Mouse (Mus musculus) heart, embryonic 11.5 days (tissue): ENCODE results near the gene Trmt112. TPM values are rescaled to one million over a fixed set of nuclear protein-coding genes. Genes with fewer than 3 reads are reported as not detected.
A peak's percentile ranks its signal among the peaks of the same experiment; 100 is the strongest.

ENCODE experiments used
- ATAC-seq: fragments of 200-750 bp; cut with Nextera tagmentation; replicated peaks from 2 replicates; pipeline ENCODE4 v1.8.0; 2017; ENCODE audit warnings: moderate library complexity; ENCODE audit not compliant: insufficient number of reproducible peaks, low FRiP score, low TSS enrichment
- H3K27ac ChIP-seq: fragments of 300-500 bp; sonication (generic); 2 replicates; pipeline ENCODE4 v1.5.1; 2014; ENCODE audit warnings: mild to moderate bottlenecking, low read depth, low read length
- H3K27me3 ChIP-seq: fragments of 300-500 bp; sonication (generic); 2 replicates; pipeline ENCODE4 v1.6.1; 2014; ENCODE audit warnings: mild to moderate bottlenecking, low read length, mixed read lengths; ENCODE audit not compliant: control insufficient read depth, insufficient read depth
- H3K36me3 ChIP-seq: fragments of 300-500 bp; sonication (generic); 2 replicates; pipeline ENCODE4 v1.6.1; 2014; ENCODE audit warnings: mild to moderate bottlenecking, low read length, moderate library complexity, mixed read lengths; ENCODE audit not compliant: control insufficient read depth, insufficient read depth
- H3K4me1 ChIP-seq: fragments of 300-500 bp; sonication (generic); 2 replicates; pipeline ENCODE4 v1.6.1; 2014; ENCODE audit warnings: low read length; ENCODE audit not compliant: control insufficient read depth, insufficient read depth
- H3K4me2 ChIP-seq: fragments of 300-500 bp; sonication (generic); 2 replicates; pipeline ENCODE4 v1.6.1; 2014; ENCODE audit warnings: mild to moderate bottlenecking, moderate library complexity
- H3K4me3 ChIP-seq: fragments of 300-500 bp; sonication (generic); 2 replicates; pipeline ENCODE4 v1.5.1; 2014; ENCODE audit warnings: low read depth, low read length
- H3K9ac ChIP-seq: fragments of 300-500 bp; sonication (generic); 2 replicates; pipeline ENCODE4 v1.6.1; 2014; ENCODE audit warnings: mild to moderate bottlenecking, low read depth, low read length, moderate library complexity
- H3K9me3 ChIP-seq: fragments of 300-500 bp; sonication (generic); replicated peaks from 2 replicates; pipeline ENCODE4 v1.6.1; 2016; ENCODE audit warnings: low read length; ENCODE audit not compliant: control insufficient read depth
- WGBS: fragments of 180-500 bp; shearing (Covaris S2); extraction: QIAGEN DNeasy Blood & Tissue Kit; methylation state at CpG from one replicate; pipeline ENCODE4 v1.1.7; 2014; ENCODE audit not compliant: insufficient replicate concordance; 5-methylcytosine and 5-hydroxymethylcytosine counted together
- polyA plus RNA-seq: library from polyadenylated mRNA; unstranded; fragments of >200 nt; fragmentation: Nextera tagmentation; extraction: Ambion mirVana; gene quantifications from 2 replicates; pipeline ENCODE4 v1.2.1, GENCODE M21; 2014

Gene Trmt112
- polyA plus RNA-seq, 1 experiment from 2014 or later, result 97.8 TPM

DNA sequence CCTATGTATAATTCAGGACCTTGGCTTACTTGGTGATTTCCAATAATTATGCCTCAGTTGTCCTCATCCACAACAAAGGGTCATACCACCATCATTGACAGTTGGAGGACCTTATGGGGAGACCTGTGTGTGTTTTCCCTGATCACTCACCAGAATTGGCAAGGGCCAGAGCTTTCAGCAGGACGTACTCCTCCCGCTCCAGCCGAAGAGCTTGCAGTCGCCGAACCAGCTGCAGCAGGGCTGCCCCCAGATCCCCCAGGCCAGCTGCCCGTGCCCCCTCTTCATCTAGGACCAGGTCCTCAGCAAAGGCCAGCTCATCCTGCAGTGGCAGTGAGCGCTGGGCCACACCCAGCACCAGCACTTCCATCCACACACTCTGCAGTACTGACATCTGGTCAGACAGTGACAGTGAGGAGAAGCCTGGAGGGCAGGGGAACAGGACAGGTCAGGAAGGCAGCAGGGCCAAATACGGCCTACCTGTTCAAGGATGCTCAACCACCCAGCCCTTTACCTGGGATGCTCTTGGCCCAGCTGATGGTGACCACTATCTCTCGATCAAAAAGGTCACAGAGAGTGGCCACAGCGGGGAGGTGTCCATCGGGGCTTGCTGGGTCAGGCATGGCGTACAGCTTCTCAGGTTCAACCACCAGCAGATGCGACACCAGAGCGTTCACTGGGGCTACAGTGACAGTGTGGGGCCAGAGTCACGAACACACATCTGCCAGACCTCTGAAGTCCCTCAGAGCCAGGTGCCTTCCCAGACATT is 2.9 kb downstream of the Trmt112 start:
- Histone ChIP-seq H3K27ac (no peak overlapping the region), H3K9ac (no peak overlapping the region), H3K4me1 (peaks cover 28% of the 10 kb centered on the region), H3K27me3 (no peaks in the 10 kb centered on the region), H3K36me3 (peaks cover 27% of the 10 kb centered on the region), H3K9me3 (no peaks in the 10 kb centered on the region), H3K4me3 (no peak overlapping the region), H3K4me2 (no peak overlapping the region)
- no peak for ATAC-seq
- 90% methylated on average over 15 of the region's 15 CpGs for WGBS

DNA sequence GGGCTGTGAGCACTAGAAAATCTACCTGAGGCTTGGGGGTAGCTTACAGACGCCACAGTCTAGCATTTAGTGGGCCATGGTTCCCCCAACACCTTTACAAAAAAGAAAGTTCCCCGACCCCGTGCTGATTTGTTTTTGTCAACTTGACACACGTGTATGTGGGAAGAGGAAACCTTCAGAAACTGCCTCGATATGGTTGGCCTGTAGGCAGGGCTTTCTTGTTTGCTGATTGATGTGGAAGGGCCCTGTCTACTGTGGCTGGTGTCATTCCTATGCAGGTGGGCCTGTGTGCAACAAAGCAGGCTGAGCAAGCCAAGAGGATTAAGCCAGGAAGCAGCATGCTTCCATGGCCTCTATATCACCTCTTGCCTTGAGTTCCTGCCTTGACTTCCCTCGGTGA is 3.5 kb downstream of the Trmt112 start:
- Histone ChIP-seq H3K4me3 (no peak overlapping the region), H3K27me3 (no peaks in the 10 kb centered on the region), H3K36me3 (peaks cover 27% of the 10 kb centered on the region), H3K4me1 (peaks cover 26% of the 10 kb centered on the region), H3K9me3 (no peaks in the 10 kb centered on the region), H3K27ac (no peak overlapping the region), H3K4me2 (no peak overlapping the region), H3K9ac (no peak overlapping the region)
- no peak for ATAC-seq
- 79% methylated on average over 6 of the region's 6 CpGs for WGBS

DNA sequence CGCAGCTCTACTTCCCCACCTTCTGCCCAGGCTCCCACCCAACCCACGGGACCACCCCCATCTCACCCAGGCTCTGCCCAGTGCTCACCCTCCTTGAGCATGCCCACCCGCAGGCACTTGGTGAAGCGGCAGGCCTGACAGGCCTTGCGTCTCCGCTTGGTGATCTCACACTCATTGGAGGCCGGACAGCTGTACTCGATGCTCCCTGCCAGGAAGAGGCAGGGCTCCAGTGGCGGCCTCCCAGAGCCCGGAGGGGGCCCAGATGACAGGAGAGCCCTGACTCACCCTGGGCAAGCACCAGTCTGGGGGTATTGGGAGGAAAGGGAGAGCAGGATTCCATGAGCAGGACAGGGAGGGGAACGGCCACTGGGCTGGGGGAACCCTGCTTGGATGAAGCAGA is 4.5 kb downstream of the Trmt112 start:
- peaks cover 27% of the 10 kb centered on the region for H3K36me3 ChIP-seq
- no peak overlapping the region for H3K4me3 ChIP-seq
- H3K4me1 ChIP-seq, result peaks cover 19% of the 10 kb centered on the region
- H3K9ac ChIP-seq, result no peak overlapping the region
- H3K4me2 ChIP-seq, result no peak overlapping the region
- WGBS, result 78% methylated on average over 11 of the region's 11 CpGs
- H3K27ac ChIP-seq, result no peak overlapping the region
- no peak for ATAC-seq
- no peaks in the 10 kb centered on the region for H3K9me3 ChIP-seq
- no peaks in the 10 kb centered on the region for H3K27me3 ChIP-seq

DNA sequence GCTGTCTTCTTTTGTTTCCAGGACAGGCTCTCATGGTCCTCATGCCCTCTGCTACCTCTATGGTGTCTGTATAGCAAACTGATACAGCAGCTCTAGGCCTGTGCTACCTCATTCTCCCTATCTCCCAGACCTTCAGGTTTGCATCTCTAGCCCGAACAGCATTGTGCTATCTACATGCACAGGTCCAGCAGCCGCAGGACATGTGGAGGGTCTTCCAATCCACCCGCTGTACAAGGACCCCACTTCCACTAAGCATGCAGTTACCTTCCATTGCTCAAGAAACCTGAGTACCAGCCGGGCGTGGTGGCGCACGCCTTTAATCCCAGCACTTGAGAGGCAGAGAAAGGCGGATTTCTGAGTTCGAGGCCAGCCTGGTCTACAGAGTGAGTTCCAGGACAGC is 5.0 kb downstream of the Trmt112 start:
- Histone ChIP-seq H3K36me3 (peaks cover 27% of the 10 kb centered on the region), H3K27me3 (no peaks in the 10 kb centered on the region), H3K4me3 (no peak overlapping the region), H3K4me2 (no peak overlapping the region), H3K27ac (no peak overlapping the region), H3K9me3 (no peaks in the 10 kb centered on the region), H3K9ac (no peak overlapping the region), H3K4me1 (peaks cover 19% of the 10 kb centered on the region)
- no peak for ATAC-seq
- whole genome bisulfite sequencing, result 81% methylated on average over 9 of the region's 9 CpGs

DNA sequence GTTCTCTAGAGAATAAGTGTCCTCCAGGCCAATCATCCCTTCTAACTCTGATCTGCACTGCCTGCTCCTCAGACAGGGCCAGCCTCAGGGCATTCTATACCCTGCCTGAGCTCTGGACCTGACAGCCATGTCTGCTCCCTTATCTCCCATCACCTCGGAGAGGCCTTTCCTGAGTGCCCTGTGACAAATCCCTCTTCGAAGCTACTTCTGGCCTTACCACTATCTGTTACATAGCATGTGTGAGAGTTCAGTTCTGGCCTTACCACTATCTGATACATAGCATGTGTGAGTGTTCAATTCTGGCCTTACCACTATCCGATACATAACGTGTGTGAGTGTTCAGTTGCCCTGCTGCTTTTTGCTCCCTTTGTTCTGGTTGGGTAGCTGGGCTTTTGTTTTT is 5.8 kb downstream of the Trmt112 start:
- Histone ChIP-seq H3K4me1 (peaks cover 25% of the 10 kb centered on the region), H3K27me3 (no peaks in the 10 kb centered on the region), H3K9me3 (no peaks in the 10 kb centered on the region), H3K36me3 (peaks cover 27% of the 10 kb centered on the region), H3K9ac (no peak overlapping the region), H3K4me3 (no peak overlapping the region), H3K27ac (0 out of 2 replicates have a peak overlapping the region, but pooled peaks have one; percentile 17), H3K4me2 (no peak overlapping the region)
- ATAC-seq, result no peak
- WGBS, result 32% methylated on average over 4 of the region's 4 CpGs

DNA sequence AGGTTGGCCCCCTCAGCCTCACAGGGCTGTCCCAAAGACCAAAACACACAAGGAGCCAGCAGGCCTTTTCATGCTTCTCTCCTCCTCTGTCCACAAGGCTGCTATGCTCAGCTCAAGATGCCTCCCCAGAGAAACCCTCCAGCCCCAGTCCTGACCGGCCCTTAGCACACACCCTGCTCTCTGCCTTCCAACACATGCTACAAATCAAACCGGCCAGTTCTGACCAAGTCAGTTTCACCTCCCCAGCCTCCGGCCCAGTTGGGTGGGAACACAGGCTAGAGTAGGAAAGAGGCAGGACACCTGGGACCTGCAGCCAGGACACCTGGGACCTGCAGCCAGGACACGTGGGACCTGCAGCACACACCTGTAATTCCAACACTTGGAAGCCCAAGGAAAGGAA is 7.0 kb downstream of the Trmt112 start:
- H3K27me3 ChIP-seq, result no peaks in the 10 kb centered on the region
- ATAC-seq, result no peak
- no peak overlapping the region for H3K27ac ChIP-seq
- peaks cover 25% of the 10 kb centered on the region for H3K4me1 ChIP-seq
- no peak overlapping the region for H3K4me2 ChIP-seq
- no peak overlapping the region for H3K4me3 ChIP-seq
- H3K9ac ChIP-seq, result no peak overlapping the region
- WGBS, result 78% methylated on average over 4 of the region's 4 CpGs
- peaks cover 21% of the 10 kb centered on the region for H3K36me3 ChIP-seq
- H3K9me3 ChIP-seq, result no peaks in the 10 kb centered on the region

DNA sequence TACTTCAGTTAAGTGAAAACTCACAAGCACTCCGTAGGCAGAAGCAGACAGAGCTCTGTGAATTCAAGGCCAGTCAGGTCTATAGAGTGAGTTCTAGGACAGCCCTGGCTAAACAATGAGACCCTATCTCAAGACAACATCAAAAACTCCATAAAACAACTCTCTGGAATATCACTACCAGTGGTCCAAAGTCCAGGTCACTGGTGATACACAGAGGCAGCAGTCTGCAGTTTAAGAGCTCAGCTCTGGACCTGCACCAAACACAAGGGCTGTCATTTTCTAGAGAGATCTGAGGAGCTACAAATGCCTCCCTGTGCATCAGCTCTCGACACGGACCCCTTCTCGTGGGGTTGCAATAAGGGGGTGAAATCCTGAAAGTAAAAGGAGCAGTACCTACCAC is 8.8 kb downstream of the Trmt112 start:
- Histone ChIP-seq H3K9me3 (no peaks in the 10 kb centered on the region), H3K4me3 (no peak overlapping the region), H3K4me2 (no peak overlapping the region), H3K36me3 (peaks cover 5% of the 10 kb centered on the region; the same call in 1 of the 2 replicates), H3K27me3 (peaks cover 2% of the 10 kb centered on the region), H3K9ac (no peak overlapping the region), H3K4me1 (peaks cover 31% of the 10 kb centered on the region), H3K27ac (no peak overlapping the region)
- no peak for ATAC-seq
- WGBS, result 92% methylated on average over 4 of the region's 4 CpGs

DNA sequence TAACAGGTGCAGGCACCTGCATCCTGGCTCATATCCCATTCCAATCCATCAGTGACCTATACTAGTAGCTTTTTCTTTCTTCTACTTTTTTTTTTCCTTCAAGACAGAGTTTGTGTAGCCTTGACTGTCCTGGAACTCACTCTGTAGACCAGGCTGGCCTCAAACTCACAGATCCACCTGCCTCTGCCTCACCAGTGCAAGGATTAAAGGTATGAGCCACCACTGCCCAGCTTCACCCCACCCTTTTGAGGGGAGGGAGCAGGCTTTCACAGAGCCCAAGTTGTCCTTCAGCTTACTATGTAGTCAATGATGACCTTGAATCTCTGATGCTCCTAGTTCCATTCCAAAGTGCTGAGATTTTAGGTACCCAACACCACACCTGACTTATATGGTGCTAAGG is 9.9 kb downstream of the Trmt112 start:
- H3K4me3 ChIP-seq, result no peak overlapping the region
- no peak overlapping the region for H3K4me2 ChIP-seq
- H3K9ac ChIP-seq, result no peak overlapping the region
- no peak overlapping the region for H3K27ac ChIP-seq
- no peaks in the 10 kb centered on the region for H3K9me3 ChIP-seq
- H3K4me1 ChIP-seq, result peaks cover 31% of the 10 kb centered on the region
- H3K27me3 ChIP-seq, result peaks cover 10% of the 10 kb centered on the region
- ATAC-seq, result no peak
- peaks cover 1% of the 10 kb centered on the region; the same call in 1 of the 2 replicates for H3K36me3 ChIP-seq
